8 mouse cellular contexts compared by ENCODE assay signal in the genomic region with DNA sequence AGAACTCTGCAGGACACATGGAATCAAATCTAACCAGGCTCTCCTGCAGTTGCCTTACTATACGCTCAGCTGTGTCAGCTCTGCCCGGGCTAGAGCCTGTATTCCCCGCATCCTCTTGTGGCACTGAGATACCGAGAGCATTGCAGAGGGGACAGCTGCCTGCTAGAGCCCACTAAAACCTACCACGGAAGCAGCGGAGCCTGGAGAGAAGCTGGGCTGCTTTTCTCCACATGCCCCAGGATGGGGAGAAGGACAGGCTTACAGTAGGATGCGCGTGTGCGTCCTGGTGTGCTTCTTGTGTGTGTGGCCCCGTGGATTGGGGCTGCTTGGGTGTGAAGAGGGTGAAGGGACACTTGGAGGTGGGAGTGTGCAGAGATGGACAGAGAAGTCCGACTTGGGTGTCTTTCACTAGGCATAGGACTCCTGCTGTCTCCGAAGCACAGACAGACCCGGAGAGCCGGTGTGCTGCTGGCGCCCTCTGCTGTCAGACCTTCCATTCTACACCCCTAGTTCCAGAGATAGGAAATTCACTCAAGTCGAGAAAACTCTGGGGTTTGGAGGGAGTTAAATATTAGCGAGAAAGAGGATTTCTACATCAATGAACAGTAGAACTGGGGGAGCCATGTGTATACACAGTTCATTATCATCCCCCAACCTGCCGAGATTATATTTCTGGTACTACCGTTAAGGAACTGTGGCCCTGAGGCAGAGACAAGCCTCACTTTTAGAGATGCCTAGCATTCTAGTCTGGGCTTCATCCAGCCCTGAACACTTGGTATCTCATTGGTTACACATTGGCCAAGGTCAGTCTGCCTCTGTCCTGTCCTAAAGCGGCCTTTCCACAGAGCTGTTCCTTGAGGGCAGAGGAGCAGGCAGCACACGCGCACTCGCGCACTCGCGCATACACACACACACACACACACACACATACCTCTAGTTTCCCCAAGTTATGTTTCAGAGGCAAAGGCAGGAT. TPM values are rescaled to one million over a fixed set of nuclear protein-coding genes. Genes with fewer than 3 reads are reported as not detected.
DNase-seq lines count a peak whose midpoint lies in the region; ATAC-seq and TF ChIP-seq lines count a peak whose summit lies in the region.

No protein-coding gene starts in this region.

- TF ChIP-seq POLR2A in cortical plate, adult 2 months (IDR thresholded peaks at IDR 0.05; ENCODE audit: extremely low read depth, insufficient read depth, low read length): no peak

- H3K4me1 ChIP-seq in cortical plate, adult 2 months (ENCODE audit: control insufficient read depth, insufficient read depth, low read length): no peaks in the 10 kb centered on the region
- H3K4me1 ChIP-seq in intestine, embryonic 14.5 days (replicated peaks; ENCODE audit: control insufficient read depth, insufficient read depth, low read length): no peaks in the 10 kb centered on the region; the same call in 1 of the 2 replicates

- intact Hi-C loops in gastrocnemius, postnatal 14 days (cut with DNase I; ENCODE audit: low total_unique reads): loop anchor here (5.0 kb wide), 2 partner anchors 68 to 153 kb away; no protein-coding TSS in a partner anchor
- intact Hi-C loops in left cerebral cortex, postnatal 14 days (cut with DNase I): loop anchor here (5.0 to 10.0 kb wide), 3 partner anchors 143 to 448 kb away; a partner anchor contains a TSS

- H3K4me2 ChIP-seq in intestine, embryonic 14.5 days (ENCODE audit: low read length): peak overlapping the region; percentile 38; the same call in 1 of the 2 replicates

- no peak overlapping the region for H3K4me3 ChIP-seq in cortical plate, adult 2 months (ENCODE audit: insufficient read depth, low read length)
- 0 out of 2 replicates have a peak overlapping the region, but pooled peaks have one; percentile 8 for H3K4me3 ChIP-seq in intestine, embryonic 14.5 days (ENCODE audit: low read depth, low read length)

- no peaks in the 10 kb centered on the region for H3K27me3 ChIP-seq in intestine, embryonic 14.5 days (replicated peaks; ENCODE audit: control insufficient read depth, insufficient read depth, low read length)

- TF ChIP-seq CTCF in cortical plate, adult 2 months (IDR thresholded peaks at IDR 0.05; ENCODE audit: extremely low read depth, insufficient read depth, low read length): peak; percentile 92

- ATAC-seq in intestine, embryonic 14.5 days (replicated peaks; ENCODE audit: low FRiP score, low TSS enrichment, low read depth): peak; percentile 70

- WGBS in intestine, embryonic 14.5 days: 34% methylated on average over 26 of the region's 26 CpGs

- H3K36me3 ChIP-seq in intestine, embryonic 14.5 days (ENCODE audit: control insufficient read depth, insufficient read depth, low read length): no peaks in the 10 kb centered on the region

- peak; percentile 88 for DNase-seq in ZHBTc4 (ENCODE audit: low read depth, low spot score)
- peak; percentile 82 for DNase-seq in gastrocnemius, postnatal 14 days
- peak; percentile 94 for DNase-seq in intestine, embryonic 14.5 days (ENCODE audit: low spot score)
- DNase-seq in left cerebral cortex, postnatal 14 days (ENCODE audit: low spot score in 2 of 2): peak; percentile 83 to 86
- peak; percentile 83 for DNase-seq in mesoderm, embryonic 11.5 days (ENCODE audit: low read depth, low spot score)
- peak; percentile 82 for DNase-seq in right cerebral cortex, postnatal 25 days
- peak; percentile 68 to 77 for DNase-seq in urinary bladder, postnatal 36 days (ENCODE audit: low spot score in 2 of 2)

- no peak overlapping the region for H3K27ac ChIP-seq in cortical plate, adult 2 months (ENCODE audit: insufficient read depth, low read length)
- H3K27ac ChIP-seq in intestine, embryonic 14.5 days (ENCODE audit: low read depth): no peak overlapping the region

- no peaks in the 10 kb centered on the region for H3K9me3 ChIP-seq in intestine, embryonic 14.5 days (ENCODE audit: control insufficient read depth, low read length)

- peak overlapping the region; percentile 20; the same call in 1 of the 2 replicates for H3K9ac ChIP-seq in intestine, embryonic 14.5 days (ENCODE audit: low read length)

RNA-seq across cellular contexts. Expression of a gene that starts 0.5 kb away (rescaled TPM):
- not detected in 2 replicates for polyA plus RNA-seq in cortical plate, adult 2 months (2012; rRNA removed)
- total RNA-seq in gastrocnemius, postnatal 14 days (2021): not detected
- polyA plus RNA-seq in intestine, embryonic 14.5 days (2014; fragmentation: Nextera tagmentation; extraction: Ambion mirVana): not detected in 2 replicates
- not detected for total RNA-seq in left cerebral cortex, postnatal 14 days (2021)

RNA-seq across cellular contexts. Expression of a gene that starts 27.2 kb away (rescaled TPM):
- polyA plus RNA-seq in cortical plate, adult 2 months (2012; rRNA removed): 71.1 and 75.9 TPM in 2 replicates
- 10 to 100 TPM; 54.5 to 64.7 TPM for total RNA-seq in gastrocnemius, postnatal 14 days (2021)
- polyA plus RNA-seq in intestine, embryonic 14.5 days (2014; fragmentation: Nextera tagmentation; extraction: Ambion mirVana): 33.9 and 34.4 TPM in 2 replicates
- total RNA-seq in left cerebral cortex, postnatal 14 days (2021): 100 to 1,000 TPM; 172 to 189 TPM
